Mouse (Mus musculus): ENCODE results near the gene Strn3. TPM values are rescaled to one million over a fixed set of nuclear protein-coding genes. Genes with fewer than 3 reads are reported as not detected.
A peak's percentile ranks its signal among the peaks of the same experiment; 100 is the strongest.

Gene Strn3
- polyA plus RNA-seq, 1 experiment from 2014 or later = 68.8 TPM

- Histone ChIP-seq H3K4me3 (ENCODE audit: low read depth, low read length) (peak within 1 kb of the TSS; percentile 97), H3K4me2 (ENCODE audit: low read depth, low read length) (peak within 1 kb of the TSS; percentile 83), H3K27ac (replicated peaks; ENCODE audit: low read depth, low read length) (peak within 1 kb of the TSS; percentile 100), H3K27me3 (replicated peaks; ENCODE audit: control insufficient read depth, insufficient read depth, low read length) (no peaks in the 10 kb centered on the region), H3K9me3 (ENCODE audit: control insufficient read depth, low read length) (no peaks in the 10 kb centered on the region), H3K9ac (ENCODE audit: low read depth, low read length) (peak within 1 kb of the TSS; percentile 100), H3K4me1 (ENCODE audit: control insufficient read depth, insufficient read depth, low read length) (peaks cover 10% of the 10 kb centered on the region), H3K36me3 (ENCODE audit: control insufficient read depth, insufficient read depth, low read length) (no peaks in the 10 kb centered on the region)
- whole genome bisulfite sequencing = under 1% methylated on average over 38 of the region's 108 CpGs
- DNase-seq (ENCODE audit: low spot score) (peak; percentile 67), ATAC-seq (ENCODE audit: low read depth) (peak; percentile 69)
Observed at GRCm38 (mm10) chr12:51690893-51691844, 528 bp downstream of the Strn3 start, which contains the start of gene Ap4s1. Ap4s1 (plus strand) TSS chr12:51691033.

DNA sequence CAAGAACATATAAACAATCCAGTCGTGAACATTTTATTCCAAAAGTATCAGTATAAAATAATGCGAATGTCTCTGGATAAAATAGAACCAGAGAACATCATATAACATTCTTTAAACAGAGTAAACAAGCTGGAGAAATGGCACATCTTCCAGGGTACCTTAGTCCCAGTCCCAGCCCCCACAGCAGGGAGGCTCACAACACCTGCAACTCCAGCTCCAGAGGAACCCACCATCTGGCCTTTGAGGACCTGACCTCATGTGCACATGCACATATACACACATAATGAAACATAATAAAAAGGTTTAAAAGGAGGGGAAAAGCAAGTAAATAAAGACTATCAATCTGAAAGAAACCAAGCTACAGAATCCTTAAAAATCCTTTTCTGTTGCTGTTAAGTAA, 3.2 kb downstream of the Strn3 start:
- 93% methylated on average over 2 of the region's 2 CpGs for WGBS
- H3K4me3 ChIP-seq (ENCODE audit: low read depth, low read length) = no peak overlapping the region

GRCm38 (mm10) chr12:51678844-51679243, 12.9 kb downstream of the Strn3 start:
- H3K4me1 ChIP-seq (ENCODE audit: control insufficient read depth, insufficient read depth, low read length) = no peaks in the 10 kb centered on the region; the same call in 1 of the 2 replicates
- 84% methylated on average over 1 of the region's 1 CpGs for WGBS
- no peaks in the 10 kb centered on the region for H3K27me3 ChIP-seq (replicated peaks; ENCODE audit: control insufficient read depth, insufficient read depth, low read length)
- H3K27ac ChIP-seq (replicated peaks; ENCODE audit: low read depth, low read length) = no peak overlapping the region
- H3K4me2 ChIP-seq (ENCODE audit: low read depth, low read length) = no peak overlapping the region
- ATAC-seq (ENCODE audit: low read depth) (0 out of 2 replicates have a peak, but pooled peaks have one; percentile 22), DNase-seq (ENCODE audit: low spot score) (no peak)
- H3K36me3 ChIP-seq (ENCODE audit: control insufficient read depth, insufficient read depth, low read length) = no peaks in the 10 kb centered on the region; the same call in 1 of the 2 replicates
- H3K9ac ChIP-seq (ENCODE audit: low read depth, low read length) = no peak overlapping the region
- no peak overlapping the region for H3K4me3 ChIP-seq (ENCODE audit: low read depth, low read length)
- no peaks in the 10 kb centered on the region for H3K9me3 ChIP-seq (ENCODE audit: control insufficient read depth, low read length)

More for the DNA sequence above, 3.2 kb downstream of the Strn3 start:
- no peak overlapping the region for H3K9ac ChIP-seq (ENCODE audit: low read depth, low read length)
- H3K27me3 ChIP-seq (replicated peaks; ENCODE audit: control insufficient read depth, insufficient read depth, low read length) = no peaks in the 10 kb centered on the region
- H3K4me1 ChIP-seq (ENCODE audit: control insufficient read depth, insufficient read depth, low read length) = peaks cover 10% of the 10 kb centered on the region
- no peak overlapping the region for H3K27ac ChIP-seq (replicated peaks; ENCODE audit: low read depth, low read length)
- H3K9me3 ChIP-seq (ENCODE audit: control insufficient read depth, low read length) = no peaks in the 10 kb centered on the region
- no peaks in the 10 kb centered on the region for H3K36me3 ChIP-seq (ENCODE audit: control insufficient read depth, insufficient read depth, low read length)
- no peak overlapping the region for H3K4me2 ChIP-seq (ENCODE audit: low read depth, low read length)
- no peak for DNase-seq (ENCODE audit: low spot score)
- ATAC-seq (ENCODE audit: low read depth) = no peak

DNA sequence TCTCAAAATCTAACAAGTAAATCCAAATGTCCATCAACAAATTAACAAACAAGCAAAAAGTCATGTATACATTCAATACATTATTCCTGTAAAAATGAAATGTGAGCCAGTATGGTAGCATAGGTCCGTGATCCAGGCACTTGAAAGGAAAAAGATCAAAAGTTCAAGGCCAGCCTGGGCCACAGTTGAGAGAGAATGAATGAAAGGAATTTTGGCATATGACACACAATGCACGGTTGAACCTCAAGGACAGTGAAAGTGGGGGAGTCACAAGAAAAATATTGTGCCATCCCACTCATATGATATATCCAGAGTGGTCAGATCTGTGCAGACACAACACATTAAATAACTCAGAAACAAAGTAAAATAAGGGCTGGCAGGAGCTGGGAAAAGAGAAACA, 15.3 kb downstream of the Strn3 start:
- no peak for DNase-seq (ENCODE audit: low spot score)
- Histone ChIP-seq H3K27ac (replicated peaks; ENCODE audit: low read depth, low read length) (no peak overlapping the region), H3K36me3 (ENCODE audit: control insufficient read depth, insufficient read depth, low read length) (no peaks in the 10 kb centered on the region), H3K4me2 (ENCODE audit: low read depth, low read length) (no peak overlapping the region), H3K9ac (ENCODE audit: low read depth, low read length) (no peak overlapping the region), H3K9me3 (ENCODE audit: control insufficient read depth, low read length) (no peaks in the 10 kb centered on the region), H3K27me3 (replicated peaks; ENCODE audit: control insufficient read depth, insufficient read depth, low read length) (no peaks in the 10 kb centered on the region), H3K4me3 (ENCODE audit: low read depth, low read length) (no peak overlapping the region), H3K4me1 (ENCODE audit: control insufficient read depth, insufficient read depth, low read length) (peaks cover 5% of the 10 kb centered on the region; the same call in 1 of the 2 replicates)
- 61% methylated on average over 2 of the region's 2 CpGs for WGBS
- no peak for ATAC-seq (ENCODE audit: low read depth)

DNA sequence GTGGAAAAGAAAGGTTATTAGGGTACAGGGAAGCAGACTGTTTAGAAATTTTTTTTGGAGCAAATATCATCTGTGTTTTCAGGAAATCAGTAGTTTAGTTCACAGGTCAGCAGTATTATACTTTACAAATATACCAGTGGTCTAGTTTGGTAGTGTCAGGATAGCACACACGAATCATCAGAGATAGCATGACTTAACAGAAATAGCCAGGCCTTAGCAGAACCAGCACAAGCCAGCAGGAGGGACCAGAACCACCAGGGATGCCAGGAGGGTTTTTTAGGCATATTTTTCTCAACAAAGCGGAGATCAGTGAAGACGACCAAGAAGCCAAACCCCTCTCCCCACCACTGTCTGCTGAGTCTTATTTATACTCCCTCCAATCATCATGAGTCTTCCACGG, 18.4 kb downstream of the Strn3 start:
- 58% methylated on average over 4 of the region's 4 CpGs for WGBS
- no peak overlapping the region for H3K9ac ChIP-seq (ENCODE audit: low read depth, low read length)
- H3K27me3 ChIP-seq (replicated peaks; ENCODE audit: control insufficient read depth, insufficient read depth, low read length) = no peaks in the 10 kb centered on the region
- no peak overlapping the region for H3K4me3 ChIP-seq (ENCODE audit: low read depth, low read length)
- peaks cover 5% of the 10 kb centered on the region; the same call in 1 of the 2 replicates for H3K4me1 ChIP-seq (ENCODE audit: control insufficient read depth, insufficient read depth, low read length)
- no peak overlapping the region for H3K27ac ChIP-seq (replicated peaks; ENCODE audit: low read depth, low read length)
- ATAC-seq (ENCODE audit: low read depth) (no peak), DNase-seq (ENCODE audit: low spot score) (no peak)
- H3K36me3 ChIP-seq (ENCODE audit: control insufficient read depth, insufficient read depth, low read length) = no peaks in the 10 kb centered on the region
- no peaks in the 10 kb centered on the region for H3K9me3 ChIP-seq (ENCODE audit: control insufficient read depth, low read length)
- no peak overlapping the region for H3K4me2 ChIP-seq (ENCODE audit: low read depth, low read length)

DNA sequence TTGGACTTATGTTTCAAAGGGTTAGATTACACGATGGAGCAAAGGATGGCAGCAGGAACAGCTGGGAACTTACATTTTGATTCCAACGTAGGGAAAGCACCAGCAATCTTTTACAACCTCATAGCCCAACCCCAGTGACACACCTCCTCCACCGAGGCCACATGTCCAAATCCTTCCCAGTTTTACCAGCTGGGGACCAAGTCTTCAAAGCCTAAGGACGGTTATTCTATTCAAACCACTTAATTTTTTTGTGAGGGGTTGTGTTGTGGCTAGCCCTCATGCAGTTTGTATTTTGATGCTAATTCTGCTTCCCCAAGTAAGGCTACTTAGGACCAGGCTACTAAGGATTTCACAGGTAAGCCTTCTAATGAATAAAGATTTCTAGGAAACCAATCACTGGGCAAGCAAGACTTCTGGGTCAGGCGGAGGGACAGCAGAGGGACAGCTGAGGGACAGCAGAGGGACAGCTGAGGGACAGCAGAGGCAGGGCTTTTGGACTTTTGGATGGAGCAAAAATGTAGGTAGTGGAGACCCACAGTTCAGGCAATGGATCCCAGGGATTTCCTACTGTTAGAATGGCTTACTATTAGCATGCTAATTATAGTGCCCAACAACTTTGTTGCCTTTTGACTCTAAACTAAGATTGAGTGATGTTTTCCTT, 20.3 kb downstream of the Strn3 start:
- no peak overlapping the region for H3K27ac ChIP-seq (replicated peaks; ENCODE audit: low read depth, low read length)
- WGBS = 39% methylated on average over 5 of the region's 5 CpGs
- H3K9ac ChIP-seq (ENCODE audit: low read depth, low read length) = no peak overlapping the region
- H3K4me2 ChIP-seq (ENCODE audit: low read depth, low read length) = no peak overlapping the region
- no peaks in the 10 kb centered on the region for H3K36me3 ChIP-seq (ENCODE audit: control insufficient read depth, insufficient read depth, low read length)
- H3K4me3 ChIP-seq (ENCODE audit: low read depth, low read length) = no peak overlapping the region
- H3K27me3 ChIP-seq (replicated peaks; ENCODE audit: control insufficient read depth, insufficient read depth, low read length) = no peaks in the 10 kb centered on the region
- peaks cover 5% of the 10 kb centered on the region; the same call in 1 of the 2 replicates for H3K4me1 ChIP-seq (ENCODE audit: control insufficient read depth, insufficient read depth, low read length)
- ATAC-seq (ENCODE audit: low read depth) (no peak), DNase-seq (ENCODE audit: low spot score) (no peak)
- no peaks in the 10 kb centered on the region for H3K9me3 ChIP-seq (ENCODE audit: control insufficient read depth, low read length)

GRCm38 (mm10) chr12:51666708-51667430, 24.8 kb downstream of the Strn3 start:
- Histone ChIP-seq H3K27ac (replicated peaks; ENCODE audit: low read depth, low read length) (no peak overlapping the region), H3K9ac (ENCODE audit: low read depth, low read length) (no peak overlapping the region), H3K9me3 (ENCODE audit: control insufficient read depth, low read length) (no peaks in the 10 kb centered on the region), H3K4me1 (ENCODE audit: control insufficient read depth, insufficient read depth, low read length) (no peaks in the 10 kb centered on the region), H3K4me2 (ENCODE audit: low read depth, low read length) (no peak overlapping the region), H3K36me3 (ENCODE audit: control insufficient read depth, insufficient read depth, low read length) (no peaks in the 10 kb centered on the region), H3K4me3 (ENCODE audit: low read depth, low read length) (no peak overlapping the region), H3K27me3 (replicated peaks; ENCODE audit: control insufficient read depth, insufficient read depth, low read length) (no peaks in the 10 kb centered on the region)
- ATAC-seq (ENCODE audit: low read depth) (no peak), DNase-seq (ENCODE audit: low spot score) (no peak)
- WGBS = 73% methylated on average over 4 of the region's 4 CpGs

DNA sequence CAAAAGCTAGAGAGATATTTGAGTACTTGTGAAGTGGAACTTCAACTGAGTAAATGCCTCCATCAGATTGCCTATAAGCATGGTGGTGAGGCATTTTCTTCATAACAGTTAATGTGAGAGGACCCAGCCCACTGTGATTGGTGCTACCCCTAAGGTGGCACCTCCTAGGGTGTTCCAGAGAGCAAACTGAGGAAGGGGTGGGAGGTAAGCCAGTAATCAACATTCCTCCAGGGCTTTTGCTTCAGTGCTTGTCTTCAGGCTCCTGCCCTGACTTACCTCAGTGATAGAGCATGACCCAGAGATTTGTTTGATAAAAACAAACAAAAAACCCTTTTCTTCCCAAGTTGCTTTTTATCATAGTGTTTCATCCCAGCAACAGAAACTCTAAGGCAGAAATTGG, 27.8 kb downstream of the Strn3 start:
- ATAC-seq (ENCODE audit: low read depth) = no peak

More for the DNA sequence above, 27.8 kb downstream of the Strn3 start:
- H3K4me2 ChIP-seq (ENCODE audit: low read depth, low read length) = no peak overlapping the region
- no peaks in the 10 kb centered on the region for H3K9me3 ChIP-seq (ENCODE audit: control insufficient read depth, low read length)
- DNase-seq (ENCODE audit: low spot score) = no peak
- no peak overlapping the region for H3K4me3 ChIP-seq (ENCODE audit: low read depth, low read length)
- H3K9ac ChIP-seq (ENCODE audit: low read depth, low read length) = no peak overlapping the region
- no peaks in the 10 kb centered on the region for H3K27me3 ChIP-seq (replicated peaks; ENCODE audit: control insufficient read depth, insufficient read depth, low read length)
- no peaks in the 10 kb centered on the region for H3K36me3 ChIP-seq (ENCODE audit: control insufficient read depth, insufficient read depth, low read length)
- no peak overlapping the region for H3K27ac ChIP-seq (replicated peaks; ENCODE audit: low read depth, low read length)
- H3K4me1 ChIP-seq (ENCODE audit: control insufficient read depth, insufficient read depth, low read length) = no peaks in the 10 kb centered on the region

Data from embryonic facial prominence, embryonic 14.5 days (tissue).